ENCODE assay signal across 11 mouse cellular contexts in genomic region chr2:128190196-128190595, GRCm38 (mm10).
DNase-seq lines count a peak whose midpoint lies in the region; ATAC-seq and TF ChIP-seq lines count a peak whose summit lies in the region.
"Had no signal": no experiment of that assay in that cellular context is flagged by ENCODE, and none has a peak within 500 bp of the region (broad histone marks: within the 10 kb centered on the region; RNA-seq: fewer than 3 reads in every experiment).

No protein-coding gene starts in this region.

- no peak overlapping the region for H3K27ac ChIP-seq in lung, embryonic 15.5 days
- H3K27ac ChIP-seq in liver, postnatal 0 days (ENCODE audit: low read depth): no peak overlapping the region
- no peak overlapping the region for H3K27ac ChIP-seq in left cerebral cortex, adult 2 months
- H3K27ac ChIP-seq: midbrain, embryonic 10.5 days; neural tube, embryonic 13.5 days had no signal

- H3K9me3 ChIP-seq in lung, embryonic 15.5 days: no peaks in the 10 kb centered on the region
- H3K9me3 ChIP-seq in liver, postnatal 0 days (ENCODE audit: low read length): no peaks in the 10 kb centered on the region
- H3K9me3 ChIP-seq: midbrain, embryonic 10.5 days; neural tube, embryonic 13.5 days had no signal

- 0 out of 2 replicates have a peak overlapping the region, but pooled peaks have one; percentile 9 for H3K4me2 ChIP-seq in lung, embryonic 15.5 days
- H3K4me2 ChIP-seq in liver, postnatal 0 days (ENCODE audit: low read depth, low read length): 0 out of 2 replicates have a peak overlapping the region, but pooled peaks have one; percentile 57
- H3K4me2 ChIP-seq: neural tube, embryonic 13.5 days had no signal

- H3K4me1 ChIP-seq in lung, embryonic 15.5 days: peaks cover 13% of the 10 kb centered on the region
- peaks cover 17% of the 10 kb centered on the region for H3K4me1 ChIP-seq in liver, postnatal 0 days (ENCODE audit: insufficient read depth)
- H3K4me1 ChIP-seq: midbrain, embryonic 10.5 days; neural tube, embryonic 13.5 days had no signal

- 71% methylated on average over 5 of the region's 5 CpGs for WGBS in lung, embryonic 15.5 days
- 39% methylated on average over 5 of the region's 5 CpGs for WGBS in liver, postnatal 0 days (ENCODE audit: insufficient replicate concordance)

- no peak overlapping the region for H3K4me3 ChIP-seq in lung, embryonic 15.5 days
- H3K4me3 ChIP-seq in liver, postnatal 0 days (ENCODE audit: low read depth, low read length): no peak overlapping the region
- H3K4me3 ChIP-seq in left cerebral cortex, adult 2 months: no peak overlapping the region
- H3K4me3 ChIP-seq: midbrain, embryonic 10.5 days; neural tube, embryonic 13.5 days had no signal

- TF ChIP-seq EP300 in liver, postnatal 0 days (IDR thresholded peaks at IDR 0.05; ENCODE audit: low read depth): no peak

- no peak for ATAC-seq in lung, embryonic 15.5 days (ENCODE audit: borderline replicate concordance, extremely low read depth, low FRiP score, low TSS enrichment)
- peak; percentile 89 to 90 for ATAC-seq in hematopoietic stem cell, adult 5-6 weeks (replicated peaks in 1 of 2; ENCODE audit: insufficient read depth in 1 of 2, low FRiP score in 2 of 2, low TSS enrichment in 1 of 2, low read depth in 1 of 2, poor library complexity in 2 of 2, severe bottlenecking in 2 of 2)
- no peak for ATAC-seq in liver, postnatal 0 days

- H3K36me3 ChIP-seq in lung, embryonic 15.5 days: no peaks in the 10 kb centered on the region
- no peaks in the 10 kb centered on the region for H3K36me3 ChIP-seq in liver, postnatal 0 days (replicated peaks; ENCODE audit: insufficient read depth, low read length)
- H3K36me3 ChIP-seq: midbrain, embryonic 10.5 days; neural tube, embryonic 13.5 days had no signal

- DNase-seq in lung, postnatal 25 days (ENCODE audit: low spot score): no peak
- DNase-seq in CD8-positive naive resting alpha-beta T cell, adult 2 months (ENCODE audit: low read depth in 2 of 2, low spot score in 2 of 2): peak; percentile 46 to 68
- DNase-seq in liver, postnatal 0 days: no peak
- no peak for DNase-seq in cerebellum, postnatal 4 days (ENCODE audit: low spot score in 2 of 2)
- no peak for DNase-seq in left cerebral cortex, adult 2 months (ENCODE audit: extremely low spot score in 1 of 2, low spot score in 2 of 2)
- no peak for DNase-seq in cerebellum, adult 9-11 months
- DNase-seq: kidney, adult 9 months had no signal

- H3K27me3 ChIP-seq in lung, embryonic 15.5 days: no peaks in the 10 kb centered on the region
- no peaks in the 10 kb centered on the region for H3K27me3 ChIP-seq in liver, postnatal 0 days (ENCODE audit: insufficient read depth, low read length)
- H3K27me3 ChIP-seq: neural tube, embryonic 13.5 days had no signal

- intact Hi-C loops in left cerebral cortex, adult 2 months (cut with DNase I): no loop called here

- no peak overlapping the region for H3K9ac ChIP-seq in lung, embryonic 15.5 days
- H3K9ac ChIP-seq in liver, postnatal 0 days (replicated peaks): no peak overlapping the region
- H3K9ac ChIP-seq: neural tube, embryonic 13.5 days had no signal

- no peak for TF ChIP-seq CTCF in liver, postnatal 0 days (IDR thresholded peaks at IDR 0.05; ENCODE audit: low read depth)
- no peak for TF ChIP-seq CTCF in left cerebral cortex, adult 2 months (IDR thresholded peaks at IDR 0.05)

Comparison
In these comparisons a context has a peak if more than half of its experiments do, and no peak if none do; other contexts are left out.
1. ATAC-seq: peak in hematopoietic stem cell, adult 5-6 weeks (2 of 2); none in lung, embryonic 15.5 days (single experiment) and liver, postnatal 0 days (single experiment).
2. DNase-seq: peak in CD8-positive naive resting alpha-beta T cell, adult 2 months (2 of 2); none in lung, postnatal 25 days (single experiment), liver, postnatal 0 days (single experiment), cerebellum, postnatal 4 days (0 of 2), left cerebral cortex, adult 2 months (0 of 2) and cerebellum, adult 9-11 months (single experiment).